Mouse (Mus musculus) hindbrain, embryonic 15.5 days (tissue): ENCODE data around the gene Ecm1. TPM values are rescaled to one million over a fixed set of nuclear protein-coding genes. Genes with fewer than 3 reads are reported as not detected.

Experiments used
- ATAC-seq: fragments of 200-750 bp; cut with Nextera tagmentation; 2 replicates; pipeline ENCODE4 v1.8.0; 2017; ENCODE audit warnings: low read depth, moderate number of reproducible peaks, moderate TSS enrichment; ENCODE audit not compliant: low FRiP score
- H3K27ac ChIP-seq: fragments of 300-500 bp; sonication (generic); replicated peaks from 2 replicates; pipeline ENCODE4 v1.5.1; 2015; ENCODE audit warnings: mild to moderate bottlenecking, inconsistent platforms
- H3K27me3 ChIP-seq: fragments of 300-500 bp; sonication (generic); 2 replicates; pipeline ENCODE4 v1.6.1; 2015; ENCODE audit warnings: control low read depth, inconsistent platforms
- H3K36me3 ChIP-seq: fragments of 300-500 bp; sonication (generic); 2 replicates; pipeline ENCODE4 v1.6.1; 2015; ENCODE audit warnings: control low read depth, inconsistent platforms
- H3K4me1 ChIP-seq: fragments of 300-500 bp; sonication (generic); replicated peaks from 2 replicates; pipeline ENCODE4 v1.6.1; 2015; ENCODE audit warnings: control low read depth, inconsistent platforms
- H3K4me2 ChIP-seq: fragments of 300-500 bp; sonication (generic); 2 replicates; pipeline ENCODE4 v1.6.1; 2015; ENCODE audit warnings: moderate library complexity, mild to moderate bottlenecking, inconsistent platforms
- H3K4me3 ChIP-seq: fragments of 300-500 bp; sonication (generic); 2 replicates; pipeline ENCODE4 v1.5.1; 2015; ENCODE audit warnings: mild to moderate bottlenecking, inconsistent platforms
- H3K9ac ChIP-seq: fragments of 300-500 bp; sonication (generic); 2 replicates; pipeline ENCODE4 v1.6.1; 2015; ENCODE audit warnings: inconsistent platforms
- H3K9me3 ChIP-seq: fragments of 300-500 bp; sonication (generic); 2 replicates; pipeline ENCODE4 v1.6.1; 2016; ENCODE audit warnings: control low read depth, inconsistent platforms
- WGBS: fragments of 180-500 bp; shearing (Covaris S2); methylation state at CpG from one replicate; pipeline ENCODE4 v1.1.7; 2015; 5-methylcytosine and 5-hydroxymethylcytosine counted together
- polyA plus RNA-seq: library from polyadenylated mRNA; unstranded; fragments of >200 nt; fragmentation: Nextera tagmentation; extraction: Ambion mirVana; gene quantifications from 2 replicates; pipeline ENCODE4 v1.2.1, GENCODE M21; 2015

Gene Ecm1
- 12.6 and 16.4 TPM in 2 replicates for polyA plus RNA-seq

DNA sequence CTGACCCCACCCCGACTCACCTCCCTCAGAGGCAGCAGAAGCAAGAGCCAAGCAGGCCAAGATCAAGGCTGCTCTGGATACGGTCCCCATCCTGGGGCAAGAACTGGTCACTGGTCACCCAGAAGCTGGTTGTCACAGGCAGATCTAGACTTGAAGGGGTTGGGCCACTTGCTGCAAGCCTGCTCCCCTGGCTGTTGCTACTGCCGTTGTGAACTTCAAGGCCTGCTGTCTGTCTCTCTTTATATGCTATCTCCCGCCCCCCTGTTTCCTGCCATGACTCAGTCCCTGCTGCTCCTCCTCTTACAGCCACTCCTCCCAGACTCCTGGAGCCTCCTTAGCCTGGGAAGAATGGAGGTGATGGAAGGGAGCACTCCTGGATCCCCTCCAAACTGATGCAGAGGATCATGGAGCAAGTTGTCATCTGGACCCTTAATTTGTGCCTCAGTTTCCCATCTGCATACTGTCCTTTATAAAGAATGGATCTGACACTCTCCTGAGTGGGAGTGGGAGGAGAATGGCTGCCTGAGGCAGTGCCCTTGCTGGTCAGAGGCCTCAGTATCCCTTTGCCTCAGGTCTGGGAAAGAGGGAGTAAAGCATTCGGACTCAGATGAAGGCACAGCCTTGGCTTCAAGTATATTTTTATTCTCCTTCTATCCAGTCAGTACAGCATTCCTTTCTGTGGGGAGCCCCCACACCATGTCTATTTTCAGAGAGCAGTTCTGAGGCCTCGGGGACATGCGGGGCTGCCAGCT lies at the start of gene Ecm1:
Gene Ecm1 (minus strand): TSS at position 217 of the 752 bp plus-strand sequence.
- H3K9ac ChIP-seq, result no peak within 1 kb of the TSS
- WGBS, result 86% methylated on average over 7 of the region's 7 CpGs
- peaks cover 37% of the 10 kb centered on the region for H3K36me3 ChIP-seq
- H3K4me1 ChIP-seq, result no peaks in the 10 kb centered on the region
- H3K27me3 ChIP-seq, result no peaks in the 10 kb centered on the region
- H3K4me2 ChIP-seq, result no peak within 1 kb of the TSS
- no peak for ATAC-seq
- no peak within 1 kb of the TSS for H3K4me3 ChIP-seq
- H3K27ac ChIP-seq, result no peak within 1 kb of the TSS
- no peaks in the 10 kb centered on the region for H3K9me3 ChIP-seq

DNA sequence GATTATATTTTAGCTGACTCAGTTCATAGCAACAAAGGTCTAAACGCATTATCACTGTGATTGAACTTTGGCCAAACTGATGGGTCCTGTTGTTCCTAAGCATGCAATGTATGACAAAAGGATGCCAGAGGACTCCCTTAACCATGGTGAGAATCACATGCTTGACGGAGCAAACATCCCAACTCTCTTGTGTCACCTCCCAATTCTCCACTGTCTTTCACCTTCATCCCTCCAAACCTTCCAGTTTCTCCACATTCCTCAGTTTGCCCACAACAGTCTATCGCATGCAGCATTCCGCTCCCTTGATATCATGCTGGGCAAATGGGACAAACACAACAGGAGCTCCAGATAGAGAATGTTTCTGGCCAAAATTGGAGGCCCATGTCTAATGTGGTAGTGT lies 46.1 kb upstream of the Ecm1 start:
- ATAC-seq, result no peak

GRCm38 (mm10) chr3:95771985-95772384 lies 32.6 kb upstream of the Ecm1 start:
- Histone ChIP-seq H3K9ac (no peak overlapping the region), H3K27me3 (no peaks in the 10 kb centered on the region), H3K4me1 (no peaks in the 10 kb centered on the region), H3K27ac (no peak overlapping the region), H3K36me3 (peaks cover 59% of the 10 kb centered on the region), H3K4me3 (no peak overlapping the region), H3K4me2 (no peak overlapping the region), H3K9me3 (no peaks in the 10 kb centered on the region)
- no peak for ATAC-seq

More for the DNA sequence above, 46.1 kb upstream of the Ecm1 start:
- no peaks in the 10 kb centered on the region for H3K9me3 ChIP-seq
- no peaks in the 10 kb centered on the region for H3K27me3 ChIP-seq
- H3K4me1 ChIP-seq, result no peaks in the 10 kb centered on the region
- H3K9ac ChIP-seq, result no peak overlapping the region
- 89% methylated on average over 4 of the region's 4 CpGs for WGBS
- peaks cover 58% of the 10 kb centered on the region for H3K36me3 ChIP-seq
- no peak overlapping the region for H3K27ac ChIP-seq
- no peak overlapping the region for H3K4me2 ChIP-seq
- no peak overlapping the region for H3K4me3 ChIP-seq

DNA sequence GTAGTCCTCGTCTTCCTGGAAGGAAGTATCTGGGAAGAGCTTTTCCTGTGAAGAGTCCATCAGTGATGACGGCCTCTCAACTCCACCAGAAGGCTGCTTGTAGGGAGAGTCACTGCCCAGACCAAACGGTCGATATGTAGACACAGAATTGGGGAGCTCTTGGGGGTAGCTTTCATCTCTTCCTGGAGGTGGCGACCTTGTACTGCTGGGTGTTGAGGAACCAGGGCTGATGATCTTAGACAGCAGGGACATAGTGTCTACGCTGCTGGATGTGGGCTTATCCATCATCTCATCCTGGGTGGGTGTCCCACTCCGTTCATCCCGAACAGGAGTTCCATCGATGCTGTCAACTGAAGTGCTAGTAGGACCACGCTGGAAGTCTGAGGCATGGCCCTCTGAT lies 26.2 kb upstream of the Ecm1 start:
- Histone ChIP-seq H3K4me1 (no peaks in the 10 kb centered on the region), H3K27ac (no peak overlapping the region), H3K36me3 (peaks cover 44% of the 10 kb centered on the region), H3K27me3 (no peaks in the 10 kb centered on the region), H3K4me3 (no peak overlapping the region), H3K4me2 (no peak overlapping the region), H3K9me3 (no peaks in the 10 kb centered on the region), H3K9ac (no peak overlapping the region)
- no peak for ATAC-seq
- 92% methylated on average over 10 of the region's 10 CpGs for WGBS

GRCm38 (mm10) chr3:95763811-95764210 lies 24.4 kb upstream of the Ecm1 start:
- Histone ChIP-seq H3K27me3 (no peaks in the 10 kb centered on the region), H3K9me3 (no peaks in the 10 kb centered on the region), H3K4me2 (no peak overlapping the region), H3K4me3 (no peak overlapping the region), H3K36me3 (peaks cover 38% of the 10 kb centered on the region), H3K4me1 (no peaks in the 10 kb centered on the region), H3K9ac (no peak overlapping the region), H3K27ac (no peak overlapping the region)
- 0 out of 2 replicates have a peak, but pooled peaks have one; percentile 19 for ATAC-seq
- WGBS, result 75% methylated on average over 10 of the region's 10 CpGs

DNA sequence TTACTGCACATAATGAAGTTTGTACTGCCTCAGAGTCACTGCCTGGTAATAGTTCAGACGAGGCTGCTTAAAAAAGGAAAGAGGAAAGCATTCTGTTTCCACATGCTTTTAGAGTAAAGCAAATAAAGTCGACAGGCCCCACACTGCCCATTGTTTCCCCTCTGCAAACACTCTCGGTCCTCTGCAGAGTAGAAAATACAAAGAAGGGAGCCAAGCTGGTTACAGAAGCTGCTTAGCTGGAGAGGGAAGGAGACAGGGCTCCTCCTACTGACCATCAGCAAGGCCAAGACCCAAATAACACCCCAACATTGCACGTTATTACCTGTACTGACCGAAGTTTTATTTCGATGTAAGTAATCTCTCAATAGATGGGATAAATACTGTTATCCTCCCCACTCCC lies 23.6 kb upstream of the Ecm1 start:
- H3K9me3 ChIP-seq, result no peaks in the 10 kb centered on the region
- H3K36me3 ChIP-seq, result peaks cover 29% of the 10 kb centered on the region
- no peak overlapping the region for H3K27ac ChIP-seq
- no peak for ATAC-seq
- H3K27me3 ChIP-seq, result no peaks in the 10 kb centered on the region
- 47% methylated on average over 6 of the region's 6 CpGs for WGBS
- no peak overlapping the region for H3K9ac ChIP-seq
- H3K4me1 ChIP-seq, result no peaks in the 10 kb centered on the region
- H3K4me3 ChIP-seq, result no peak overlapping the region
- H3K4me2 ChIP-seq, result no peak overlapping the region

DNA sequence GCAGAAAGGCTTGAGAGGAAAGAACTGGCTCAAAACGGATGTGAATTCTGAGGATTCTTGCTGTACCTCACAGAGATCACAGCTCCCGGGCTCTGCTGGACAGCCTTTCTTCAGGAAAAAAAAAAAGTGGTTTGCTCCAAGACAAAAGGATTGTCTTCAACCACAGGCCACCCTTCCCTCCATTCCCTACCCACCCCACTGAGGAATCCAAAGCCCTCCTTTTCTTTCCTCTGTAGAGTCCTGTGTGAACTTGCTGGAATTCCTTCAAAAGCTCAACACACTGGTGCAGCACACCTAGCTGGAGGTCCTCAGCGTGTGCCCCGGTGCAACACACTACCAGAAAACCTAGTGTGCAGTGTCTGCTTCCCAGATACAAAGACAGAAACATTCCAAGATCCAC lies 22.4 kb upstream of the Ecm1 start:
- H3K4me2 ChIP-seq, result no peak overlapping the region
- 57% methylated on average over 4 of the region's 4 CpGs for WGBS
- H3K4me1 ChIP-seq, result no peaks in the 10 kb centered on the region
- H3K9me3 ChIP-seq, result no peaks in the 10 kb centered on the region
- H3K36me3 ChIP-seq, result peaks cover 27% of the 10 kb centered on the region
- H3K27ac ChIP-seq, result no peak overlapping the region
- ATAC-seq, result no peak
- H3K9ac ChIP-seq, result no peak overlapping the region
- H3K4me3 ChIP-seq, result no peak overlapping the region
- H3K27me3 ChIP-seq, result no peaks in the 10 kb centered on the region

GRCm38 (mm10) chr3:95760656-95761055 lies 21.3 kb upstream of the Ecm1 start:
- Histone ChIP-seq H3K4me1 (no peaks in the 10 kb centered on the region), H3K36me3 (peaks cover 18% of the 10 kb centered on the region), H3K9ac (no peak overlapping the region), H3K9me3 (no peaks in the 10 kb centered on the region), H3K4me2 (no peak overlapping the region), H3K4me3 (no peak overlapping the region), H3K27me3 (no peaks in the 10 kb centered on the region), H3K27ac (no peak overlapping the region)
- ATAC-seq, result no peak

GRCm38 (mm10) chr3:95760106-95760505 lies 20.7 kb upstream of the Ecm1 start, which contains the start of gene Tars2:
Gene Tars2, minus strand, starts transcription at chr3:95760206.
- no peak within 1 kb of the TSS for H3K4me2 ChIP-seq
- H3K27ac ChIP-seq, result no peak within 1 kb of the TSS
- H3K9ac ChIP-seq, result no peak within 1 kb of the TSS
- H3K36me3 ChIP-seq, result peaks cover 12% of the 10 kb centered on the region
- no peaks in the 10 kb centered on the region for H3K27me3 ChIP-seq
- 0 out of 2 replicates have a peak, but pooled peaks cover 2% of the 10 kb centered on the region for H3K4me1 ChIP-seq
- H3K4me3 ChIP-seq, result no peak within 1 kb of the TSS
- no peaks in the 10 kb centered on the region for H3K9me3 ChIP-seq
- WGBS, result 89% methylated on average over 6 of the region's 6 CpGs
- no peak for ATAC-seq

GRCm38 (mm10) chr3:95758467-95759218 lies 19.3 kb upstream of the Ecm1 start:
- 57% methylated on average over 9 of the region's 9 CpGs for WGBS
- H3K4me3 ChIP-seq, result no peak overlapping the region
- ATAC-seq, result no peak
- H3K27ac ChIP-seq, result no peak overlapping the region
- H3K4me2 ChIP-seq, result no peak overlapping the region
- no peaks in the 10 kb centered on the region for H3K27me3 ChIP-seq
- no peak overlapping the region for H3K9ac ChIP-seq
- no peaks in the 10 kb centered on the region for H3K36me3 ChIP-seq
- no peaks in the 10 kb centered on the region for H3K9me3 ChIP-seq
- peaks cover 10% of the 10 kb centered on the region for H3K4me1 ChIP-seq

DNA sequence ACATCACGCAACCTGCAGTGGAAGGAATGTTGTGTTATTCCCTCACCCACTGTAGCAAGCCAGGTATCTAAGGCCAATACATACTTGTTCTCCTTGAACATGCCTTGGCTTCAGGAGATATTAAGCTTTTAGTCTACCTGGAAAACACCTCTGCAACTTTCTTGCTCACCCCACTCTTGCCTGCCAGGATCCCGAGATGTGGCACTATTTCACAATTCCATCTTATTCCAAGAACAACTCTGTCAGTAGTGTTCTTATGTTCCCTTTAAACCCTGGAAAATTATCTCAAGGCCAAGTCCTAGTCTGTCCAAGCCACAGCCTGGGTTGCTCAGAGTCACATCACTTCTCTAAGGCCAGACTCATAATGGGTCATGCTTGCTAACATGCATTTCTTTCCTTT lies 17.4 kb upstream of the Ecm1 start:
- Histone ChIP-seq H3K4me2 (no peak overlapping the region), H3K9ac (no peak overlapping the region), H3K4me3 (no peak overlapping the region), H3K36me3 (no peaks in the 10 kb centered on the region), H3K4me1 (peaks cover 12% of the 10 kb centered on the region), H3K27me3 (no peaks in the 10 kb centered on the region), H3K9me3 (no peaks in the 10 kb centered on the region), H3K27ac (no peak overlapping the region)
- WGBS, result 93% methylated on average over 2 of the region's 2 CpGs
- no peak for ATAC-seq

GRCm38 (mm10) chr3:95754345-95755206 lies 15.2 kb upstream of the Ecm1 start:
- peak overlapping the region; percentile 98 for H3K4me3 ChIP-seq
- H3K27ac ChIP-seq, result peak overlapping the region; percentile 80
- H3K27me3 ChIP-seq, result no peaks in the 10 kb centered on the region
- no peaks in the 10 kb centered on the region for H3K9me3 ChIP-seq
- peaks cover 12% of the 10 kb centered on the region for H3K4me1 ChIP-seq
- peak overlapping the region; percentile 88 for H3K9ac ChIP-seq
- peak overlapping the region; percentile 90 for H3K4me2 ChIP-seq
- H3K36me3 ChIP-seq, result peaks cover 19% of the 10 kb centered on the region
- peak; percentile 99 for ATAC-seq
- under 1% methylated on average over 30 of the region's 30 CpGs for whole genome bisulfite sequencing
